Mouse (Mus musculus): ENCODE results near the gene Nup107. TPM values are rescaled to one million over a fixed set of nuclear protein-coding genes. Genes with fewer than 3 reads are reported as not detected.

Nup107 gene
- polyA plus RNA-seq, 1 experiment from 2014 or later = 77.5 TPM

DNA sequence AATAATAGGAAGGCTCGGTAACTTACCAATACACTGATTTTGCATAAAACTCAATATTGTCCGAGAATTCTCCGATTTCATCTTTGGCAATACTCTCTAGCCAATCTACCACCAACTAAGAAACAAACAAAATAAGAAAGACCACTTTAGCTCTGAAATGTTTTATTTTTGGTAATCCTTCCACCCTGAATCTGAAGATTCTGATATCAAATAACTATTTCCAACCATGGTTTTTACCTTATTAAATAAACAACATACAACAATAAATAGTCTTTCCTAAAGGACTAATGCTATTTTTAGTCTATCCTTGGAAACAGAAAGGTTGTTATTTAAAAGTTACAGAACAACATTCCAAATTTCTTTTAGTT lies 15.4 kb downstream of the Nup107 start:
- Histone ChIP-seq H3K4me1 (ENCODE audit: control insufficient read depth, insufficient read depth, low read length) (no peaks in the 10 kb centered on the region), H3K9ac (ENCODE audit: low read depth, low read length) (no peak overlapping the region), H3K27ac (ENCODE audit: low read depth, low read length) (no peak overlapping the region), H3K9me3 (ENCODE audit: control insufficient read depth, low read length) (no peaks in the 10 kb centered on the region), H3K4me2 (replicated peaks; ENCODE audit: low read depth, low read length) (no peak overlapping the region), H3K27me3 (ENCODE audit: control insufficient read depth, insufficient read depth, low read length) (no peaks in the 10 kb centered on the region), H3K36me3 (ENCODE audit: control insufficient read depth, insufficient read depth, low read length) (peaks cover 90% of the 10 kb centered on the region), H3K4me3 (ENCODE audit: low read length) (no peak overlapping the region)
- ATAC-seq (ENCODE audit: low FRiP score, low TSS enrichment) = no peak
- 98% methylated on average over 3 of the region's 3 CpGs for WGBS

DNA sequence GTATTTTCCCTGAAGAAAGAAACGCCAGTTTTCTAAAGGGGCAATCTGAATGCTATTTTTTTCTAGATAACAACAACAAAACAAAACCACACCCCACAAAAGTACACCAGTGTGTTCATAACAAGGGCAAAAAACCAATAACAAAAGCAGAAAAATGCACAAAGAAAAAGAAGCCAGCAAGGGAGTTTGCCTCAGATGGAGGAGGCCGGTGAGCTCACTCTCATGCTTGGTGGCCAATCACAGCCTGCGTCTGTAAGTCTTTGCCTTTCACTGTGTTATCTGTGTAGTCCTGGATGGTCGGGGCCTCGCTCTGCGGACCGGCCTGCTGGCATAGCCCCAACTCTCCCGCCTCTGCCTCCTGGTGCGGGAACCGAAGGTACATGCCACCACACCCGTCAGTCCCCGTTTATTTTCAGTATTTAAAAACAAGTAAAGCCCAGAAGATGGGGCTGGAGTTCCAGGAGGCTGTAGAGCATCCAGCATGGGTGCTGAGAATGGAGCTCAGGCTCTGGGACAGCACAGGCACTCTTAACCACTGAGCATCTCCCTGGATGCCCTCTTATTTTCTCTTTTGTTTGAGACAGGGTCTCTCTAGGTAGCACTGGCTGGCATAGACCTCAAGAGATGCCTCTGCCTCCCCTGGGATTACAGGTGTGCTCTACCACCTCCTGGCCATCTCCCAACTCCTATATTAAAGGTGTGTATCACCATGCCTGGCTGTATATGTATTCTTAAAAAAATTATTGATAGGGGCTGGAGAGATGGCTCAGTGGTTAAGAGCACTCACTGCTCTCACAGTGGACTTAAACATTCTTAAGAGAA lies 16.0 kb downstream of the Nup107 start:
- Histone ChIP-seq H3K4me2 (replicated peaks; ENCODE audit: low read depth, low read length) (no peak overlapping the region), H3K27me3 (ENCODE audit: control insufficient read depth, insufficient read depth, low read length) (no peaks in the 10 kb centered on the region), H3K4me1 (ENCODE audit: control insufficient read depth, insufficient read depth, low read length) (no peaks in the 10 kb centered on the region), H3K27ac (ENCODE audit: low read depth, low read length) (no peak overlapping the region), H3K9ac (ENCODE audit: low read depth, low read length) (no peak overlapping the region), H3K4me3 (ENCODE audit: low read length) (no peak overlapping the region), H3K9me3 (ENCODE audit: control insufficient read depth, low read length) (no peaks in the 10 kb centered on the region), H3K36me3 (ENCODE audit: control insufficient read depth, insufficient read depth, low read length) (peaks cover 88% of the 10 kb centered on the region)
- no peak for ATAC-seq (ENCODE audit: low FRiP score, low TSS enrichment)
- 91% methylated on average over 12 of the region's 12 CpGs for WGBS

DNA sequence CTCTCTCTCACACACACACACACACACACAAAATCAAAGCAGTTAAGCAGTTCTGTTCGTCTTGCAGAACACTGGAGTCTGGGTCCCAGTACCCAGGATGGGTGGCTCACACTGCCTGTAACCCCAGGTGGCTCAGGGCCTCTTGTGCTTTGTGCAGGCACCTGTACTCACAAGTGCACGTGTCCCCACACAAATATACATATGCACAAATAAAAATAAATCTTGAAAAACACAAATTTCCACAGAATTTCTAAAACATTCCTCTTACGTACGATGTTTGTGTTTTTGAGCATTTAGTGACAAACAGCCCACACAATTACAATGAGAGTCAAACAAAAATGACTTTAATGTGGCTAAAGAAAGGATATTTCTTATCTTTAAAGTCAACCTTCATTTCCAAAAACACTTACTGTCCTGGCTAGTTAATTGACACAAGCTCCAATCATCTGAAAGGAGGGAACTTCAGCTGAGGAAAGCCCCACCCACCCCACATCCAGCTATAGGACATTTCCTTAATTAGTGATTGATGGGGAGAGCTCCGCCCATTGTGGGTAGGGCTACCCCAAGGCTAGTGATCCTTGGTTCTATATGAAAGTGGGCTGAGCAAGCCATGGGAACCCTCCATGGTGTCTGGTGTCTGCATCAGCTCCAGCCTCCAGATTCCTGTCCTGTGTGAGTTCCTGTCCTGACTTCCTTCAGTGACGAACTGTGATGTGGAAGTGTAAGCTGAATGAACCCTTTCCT lies 16.9 kb downstream of the Nup107 start:
- Histone ChIP-seq H3K9ac (ENCODE audit: low read depth, low read length) (no peak overlapping the region), H3K36me3 (ENCODE audit: control insufficient read depth, insufficient read depth, low read length) (peaks cover 88% of the 10 kb centered on the region), H3K27ac (ENCODE audit: low read depth, low read length) (no peak overlapping the region), H3K4me1 (ENCODE audit: control insufficient read depth, insufficient read depth, low read length) (no peaks in the 10 kb centered on the region), H3K4me3 (ENCODE audit: low read length) (no peak overlapping the region), H3K9me3 (ENCODE audit: control insufficient read depth, low read length) (no peaks in the 10 kb centered on the region), H3K27me3 (ENCODE audit: control insufficient read depth, insufficient read depth, low read length) (no peaks in the 10 kb centered on the region), H3K4me2 (replicated peaks; ENCODE audit: low read depth, low read length) (no peak overlapping the region)
- 89% methylated on average over 6 of the region's 6 CpGs for WGBS
- ATAC-seq (ENCODE audit: low FRiP score, low TSS enrichment) = no peak

GRCm38 (mm10) chr10:117774817-117775120 lies 17.7 kb downstream of the Nup107 start:
- Histone ChIP-seq H3K27ac (ENCODE audit: low read depth, low read length) (no peak overlapping the region), H3K4me1 (ENCODE audit: control insufficient read depth, insufficient read depth, low read length) (no peaks in the 10 kb centered on the region), H3K9me3 (ENCODE audit: control insufficient read depth, low read length) (no peaks in the 10 kb centered on the region), H3K4me3 (ENCODE audit: low read length) (no peak overlapping the region), H3K9ac (ENCODE audit: low read depth, low read length) (no peak overlapping the region), H3K36me3 (ENCODE audit: control insufficient read depth, insufficient read depth, low read length) (peaks cover 89% of the 10 kb centered on the region), H3K27me3 (ENCODE audit: control insufficient read depth, insufficient read depth, low read length) (no peaks in the 10 kb centered on the region), H3K4me2 (replicated peaks; ENCODE audit: low read depth, low read length) (no peak overlapping the region)
- WGBS = 98% methylated on average over 1 of the region's 1 CpGs
- no peak for ATAC-seq (ENCODE audit: low FRiP score, low TSS enrichment)

DNA sequence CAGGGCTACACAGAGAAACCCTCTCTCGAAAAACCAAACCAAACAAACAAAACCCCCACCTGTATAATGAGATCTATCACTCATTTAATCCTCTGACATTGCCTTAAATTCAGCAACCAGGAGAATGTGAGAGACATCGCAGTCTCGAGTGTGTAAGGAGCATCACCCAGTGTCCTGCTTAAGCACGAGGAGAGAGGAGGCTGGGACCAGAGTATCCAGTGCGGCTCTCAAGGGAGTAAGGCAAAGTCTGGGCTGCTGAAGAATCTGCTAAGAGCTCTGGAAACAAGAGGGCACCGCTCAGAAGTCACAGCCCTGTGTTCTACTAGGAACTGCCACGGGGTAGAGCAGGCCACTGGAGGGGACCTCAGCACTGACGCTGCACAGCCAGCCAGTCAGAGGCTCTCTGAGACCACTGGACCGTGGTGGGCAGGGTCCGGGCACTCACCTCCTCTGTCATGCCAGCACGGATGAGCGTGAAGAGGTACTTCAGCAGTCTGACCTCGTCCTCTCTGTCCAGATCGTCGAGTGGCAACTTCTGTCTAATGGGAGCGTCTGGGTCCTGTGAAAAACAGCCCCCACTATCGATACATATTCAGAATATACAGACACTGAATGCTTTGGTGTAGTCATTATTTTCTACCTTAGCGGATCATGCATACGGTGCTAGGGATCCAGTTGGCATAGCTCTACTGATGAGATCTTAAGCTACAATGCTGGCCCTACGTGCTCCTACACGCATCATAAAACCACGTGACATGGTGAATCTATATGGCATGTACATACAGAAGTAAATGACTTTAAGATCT lies 18.3 kb downstream of the Nup107 start:
- H3K9ac ChIP-seq (ENCODE audit: low read depth, low read length) = no peak overlapping the region
- no peak overlapping the region for H3K27ac ChIP-seq (ENCODE audit: low read depth, low read length)
- no peaks in the 10 kb centered on the region for H3K9me3 ChIP-seq (ENCODE audit: control insufficient read depth, low read length)
- no peaks in the 10 kb centered on the region for H3K4me1 ChIP-seq (ENCODE audit: control insufficient read depth, insufficient read depth, low read length)
- no peak for ATAC-seq (ENCODE audit: low FRiP score, low TSS enrichment)
- peaks cover 90% of the 10 kb centered on the region for H3K36me3 ChIP-seq (ENCODE audit: control insufficient read depth, insufficient read depth, low read length)
- H3K27me3 ChIP-seq (ENCODE audit: control insufficient read depth, insufficient read depth, low read length) = no peaks in the 10 kb centered on the region
- no peak overlapping the region for H3K4me2 ChIP-seq (replicated peaks; ENCODE audit: low read depth, low read length)
- WGBS = 94% methylated on average over 22 of the region's 22 CpGs
- no peak overlapping the region for H3K4me3 ChIP-seq (ENCODE audit: low read length)

DNA sequence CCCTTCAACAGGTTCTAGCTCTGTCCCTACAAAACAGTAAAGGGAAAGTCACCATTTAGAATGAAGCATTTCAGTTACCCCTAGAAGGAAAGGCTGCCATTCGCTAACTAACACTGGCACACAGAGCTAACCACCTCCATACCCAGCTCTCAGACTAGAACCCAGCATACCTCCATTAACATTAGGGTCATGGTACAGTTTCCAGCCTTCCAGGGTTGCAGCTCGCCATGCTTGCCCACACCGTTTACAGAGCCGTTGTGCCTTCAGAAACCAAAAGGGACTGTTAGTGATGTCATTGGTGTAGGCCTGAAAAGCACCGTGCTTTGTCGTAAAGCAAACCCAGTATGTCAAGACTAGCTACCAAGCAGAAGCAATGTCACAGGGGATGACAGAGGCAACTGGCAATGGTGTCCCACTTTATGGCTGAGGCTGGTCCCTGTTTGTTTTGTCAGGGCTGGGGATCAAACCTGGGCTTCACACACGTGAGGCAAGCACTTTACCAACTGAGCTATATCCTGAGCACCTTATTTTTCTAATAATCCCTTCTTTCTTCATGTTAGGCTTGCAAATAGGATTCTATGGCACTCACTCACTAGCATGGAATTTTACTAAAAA lies 19.3 kb downstream of the Nup107 start:
- H3K4me3 ChIP-seq (ENCODE audit: low read length) = no peak overlapping the region
- no peaks in the 10 kb centered on the region for H3K27me3 ChIP-seq (ENCODE audit: control insufficient read depth, insufficient read depth, low read length)
- no peak for ATAC-seq (ENCODE audit: low FRiP score, low TSS enrichment)
- H3K9ac ChIP-seq (ENCODE audit: low read depth, low read length) = no peak overlapping the region
- no peaks in the 10 kb centered on the region for H3K4me1 ChIP-seq (ENCODE audit: control insufficient read depth, insufficient read depth, low read length)
- 93% methylated on average over 7 of the region's 7 CpGs for WGBS
- peaks cover 83% of the 10 kb centered on the region for H3K36me3 ChIP-seq (ENCODE audit: control insufficient read depth, insufficient read depth, low read length)
- no peak overlapping the region for H3K27ac ChIP-seq (ENCODE audit: low read depth, low read length)
- no peaks in the 10 kb centered on the region for H3K9me3 ChIP-seq (ENCODE audit: control insufficient read depth, low read length)
- H3K4me2 ChIP-seq (replicated peaks; ENCODE audit: low read depth, low read length) = no peak overlapping the region

DNA sequence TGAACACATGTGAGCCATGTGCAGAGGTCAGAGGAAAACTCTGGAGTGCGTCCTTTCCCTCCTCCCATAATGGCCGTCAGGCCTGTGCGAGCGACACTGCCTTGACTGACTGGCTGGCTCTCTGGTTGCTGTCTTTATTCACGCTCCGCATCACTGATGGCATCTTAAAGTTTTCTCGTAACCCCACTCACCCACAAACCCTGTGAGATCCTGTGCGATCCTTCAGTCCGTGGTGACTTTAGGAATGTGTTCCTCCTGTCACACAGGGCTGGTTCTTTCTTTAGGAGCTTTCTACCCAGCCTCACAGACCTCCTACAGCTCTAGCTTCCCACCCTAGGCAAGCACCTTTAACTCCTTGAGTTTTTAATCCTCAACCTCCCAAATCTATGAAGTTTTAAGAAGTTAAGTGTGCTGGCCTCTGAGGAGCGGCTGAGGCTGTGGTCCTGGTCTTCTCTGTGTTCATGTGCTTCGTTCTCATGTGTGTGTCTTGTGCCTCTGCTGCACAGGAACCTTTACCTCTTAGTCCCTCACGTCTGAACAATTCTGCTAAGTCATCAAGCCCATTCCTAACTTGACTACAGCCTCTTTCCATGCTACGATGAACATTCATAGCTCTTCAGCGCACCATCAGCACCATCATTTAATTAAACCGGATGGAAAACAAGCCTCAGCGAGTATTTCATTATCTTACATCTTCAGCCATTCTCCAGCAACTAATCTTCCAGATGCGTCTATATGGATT lies 20.0 kb downstream of the Nup107 start:
- H3K4me2 ChIP-seq (replicated peaks; ENCODE audit: low read depth, low read length) = no peak overlapping the region
- no peak overlapping the region for H3K4me3 ChIP-seq (ENCODE audit: low read length)
- H3K36me3 ChIP-seq (ENCODE audit: control insufficient read depth, insufficient read depth, low read length) = peaks cover 83% of the 10 kb centered on the region
- H3K27me3 ChIP-seq (ENCODE audit: control insufficient read depth, insufficient read depth, low read length) = no peaks in the 10 kb centered on the region
- no peak overlapping the region for H3K27ac ChIP-seq (ENCODE audit: low read depth, low read length)
- H3K4me1 ChIP-seq (ENCODE audit: control insufficient read depth, insufficient read depth, low read length) = no peaks in the 10 kb centered on the region
- ATAC-seq (ENCODE audit: low FRiP score, low TSS enrichment) = no peak
- WGBS = 84% methylated on average over 17 of the region's 17 CpGs
- H3K9me3 ChIP-seq (ENCODE audit: control insufficient read depth, low read length) = no peaks in the 10 kb centered on the region
- no peak overlapping the region for H3K9ac ChIP-seq (ENCODE audit: low read depth, low read length)

DNA sequence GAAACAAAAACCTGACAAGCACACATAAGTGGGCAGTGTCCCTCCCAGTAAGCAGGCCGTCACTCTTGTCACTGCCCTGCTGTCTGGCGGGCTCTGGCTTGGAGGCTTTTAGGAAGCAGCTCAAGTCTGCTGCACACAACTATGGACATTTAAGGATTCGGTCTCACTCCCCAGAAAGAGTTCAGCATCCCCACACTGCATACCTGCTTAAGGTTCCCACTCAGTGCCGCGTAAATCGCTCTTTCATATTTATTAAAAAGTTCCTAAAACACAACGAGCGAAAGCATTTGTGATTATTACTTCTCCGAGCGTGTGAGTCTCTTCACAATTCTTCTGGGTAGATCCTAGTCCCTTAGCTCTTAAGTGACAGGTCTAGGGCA lies 21.4 kb downstream of the Nup107 start:
- no peaks in the 10 kb centered on the region for H3K4me1 ChIP-seq (ENCODE audit: control insufficient read depth, insufficient read depth, low read length)
- no peaks in the 10 kb centered on the region for H3K27me3 ChIP-seq (ENCODE audit: control insufficient read depth, insufficient read depth, low read length)
- ATAC-seq (ENCODE audit: low FRiP score, low TSS enrichment) = no peak
- no peak overlapping the region for H3K4me2 ChIP-seq (replicated peaks; ENCODE audit: low read depth, low read length)
- no peak overlapping the region for H3K9ac ChIP-seq (ENCODE audit: low read depth, low read length)
- H3K9me3 ChIP-seq (ENCODE audit: control insufficient read depth, low read length) = no peaks in the 10 kb centered on the region
- WGBS = 94% methylated on average over 10 of the region's 10 CpGs
- H3K4me3 ChIP-seq (ENCODE audit: low read length) = no peak overlapping the region
- peaks cover 80% of the 10 kb centered on the region for H3K36me3 ChIP-seq (ENCODE audit: control insufficient read depth, insufficient read depth, low read length)
- no peak overlapping the region for H3K27ac ChIP-seq (ENCODE audit: low read depth, low read length)
